Mouse (Mus musculus) ES-E14 (cell line): ENCODE results near the gene Rpusd3.

Experiments
- CHD2 ChIP-seq: IDR thresholded peaks from 2 replicates; pipeline ENCODE4 v1.6.1; 2014; ENCODE audit warnings: mild to moderate bottlenecking, low read depth, low read length, inconsistent platforms
- ZC3H11A ChIP-seq: IDR thresholded peaks from 2 replicates; pipeline ENCODE4 v1.6.1; 2012; ENCODE audit warnings: low read depth, mild to moderate bottlenecking, inconsistent platforms, low read length, borderline replicate concordance

GRCm38 (mm10) chr6:113377496-113378385, 41.4 kb downstream of the Rpusd3 start, which contains the start of the genes Tada3 and Arpc4:
- TF ChIP-seq ZC3H11A (no peak), CHD2 (no peak)
